Mouse (Mus musculus): ENCODE measurements at regions not wholly inside any gene's neighbourhood (a gene's known extent, or its start where the extent isn't known, plus 50 kb on each side); places are given as distances from the start of the nearest gene placed in this dataset.
A peak's percentile ranks its signal among the peaks of the same experiment; 100 is the strongest.
"Not testable (repeated sequence)": the region's sequence is repeated elsewhere in the genome, so short reads cannot be mapped to it uniquely, and the experiment has no call there.

DNA sequence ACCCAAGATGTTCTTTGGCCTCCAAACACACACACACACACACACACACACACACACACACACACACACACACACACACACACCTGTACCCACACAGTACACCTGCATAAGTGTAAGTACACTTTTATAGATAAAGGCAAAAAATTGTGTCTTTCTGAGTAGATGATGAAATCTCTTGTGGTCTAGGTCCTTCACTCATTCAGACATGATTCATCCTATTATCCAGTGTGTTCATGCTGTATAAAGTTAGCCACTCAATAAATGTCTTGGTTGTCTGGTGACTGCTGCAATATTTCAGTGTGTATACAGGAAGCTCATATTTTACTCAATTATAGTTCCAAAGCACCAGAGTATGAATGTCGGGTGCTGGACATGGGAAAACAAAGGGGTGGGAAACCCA, 131.5 kb upstream of the Gm21897 start:
- DNase-seq: no peak

DNA sequence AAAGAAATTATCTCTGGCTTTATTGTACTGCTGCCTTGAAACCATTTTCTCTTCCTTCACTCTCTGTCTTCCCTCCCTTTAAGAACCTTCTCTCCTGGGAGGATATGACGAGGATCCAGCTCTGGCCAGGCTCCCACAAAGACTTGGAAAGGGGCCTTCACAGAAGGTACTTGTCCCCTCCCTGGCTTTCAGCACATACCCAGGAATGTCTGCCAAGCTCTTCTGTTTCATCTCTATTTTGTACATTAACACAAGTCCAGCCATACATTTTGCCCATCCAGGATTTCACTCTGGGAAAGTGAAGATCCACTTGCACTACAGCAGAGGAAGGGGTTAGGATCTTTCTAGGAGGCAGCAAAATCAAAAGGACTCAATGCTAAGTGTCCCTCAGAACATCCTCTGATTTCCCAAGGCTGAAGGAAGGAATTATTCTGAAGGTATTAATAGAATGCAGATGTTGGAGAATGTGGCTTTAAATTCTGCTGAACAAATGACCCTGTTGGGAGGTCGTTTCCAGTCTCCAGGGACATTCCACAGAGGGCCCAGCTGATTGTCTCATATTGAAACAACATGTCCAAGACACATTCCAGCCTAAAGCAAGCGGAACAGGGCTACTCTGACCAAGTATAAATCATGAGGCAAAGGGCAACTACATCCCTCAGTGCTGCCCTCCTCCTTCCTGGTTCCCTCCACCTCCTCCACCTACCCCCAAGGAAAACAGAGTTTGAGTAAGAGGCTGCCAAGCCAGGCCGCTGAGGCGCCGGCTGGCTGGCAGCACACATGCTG, 122.1 kb upstream of the Gm21897 start:
- peak; percentile 82 for DNase-seq

DNA sequence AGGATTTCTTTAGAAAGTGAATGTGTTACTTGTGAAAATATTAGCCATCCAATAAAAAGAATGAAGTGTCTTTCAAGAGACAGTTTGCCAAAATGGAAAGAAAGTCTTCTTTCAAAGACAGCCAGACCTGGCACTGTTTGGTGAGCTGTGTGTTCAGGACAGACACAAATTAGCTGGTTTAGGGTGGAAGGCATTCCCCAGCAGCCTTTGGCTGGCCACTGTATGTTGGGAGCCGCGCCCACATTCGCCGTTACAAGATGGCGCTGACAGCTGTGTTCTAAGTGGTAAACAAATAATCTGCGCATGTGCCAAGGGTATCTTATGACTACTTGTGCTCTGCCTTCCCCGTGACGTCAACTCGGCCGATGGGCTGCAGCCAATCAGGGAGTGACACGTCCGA, 121.3 kb upstream of the Gm21897 start:
- not testable (repeated sequence) for DNase-seq

DNA sequence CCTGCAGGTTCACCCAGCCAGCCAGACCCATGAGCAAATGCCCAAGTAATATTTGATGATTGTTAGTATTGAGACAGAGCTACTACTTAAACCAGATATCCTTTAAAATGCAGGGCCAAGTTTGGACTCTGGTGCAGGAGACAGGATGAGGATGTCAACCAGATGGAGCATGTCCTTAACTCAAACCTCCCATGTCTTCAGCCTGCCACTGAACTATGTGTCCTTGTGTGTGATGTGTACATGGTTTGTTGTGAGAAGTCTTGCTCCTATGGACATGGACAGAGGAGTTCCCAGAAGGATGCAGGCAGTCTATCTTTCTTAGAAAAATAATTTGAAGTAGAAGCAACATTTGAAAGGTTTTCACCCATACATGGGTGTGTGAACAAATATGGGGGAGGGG, 120.4 kb upstream of the Gm21897 start:
- DNase-seq: peak; percentile 8

DNA sequence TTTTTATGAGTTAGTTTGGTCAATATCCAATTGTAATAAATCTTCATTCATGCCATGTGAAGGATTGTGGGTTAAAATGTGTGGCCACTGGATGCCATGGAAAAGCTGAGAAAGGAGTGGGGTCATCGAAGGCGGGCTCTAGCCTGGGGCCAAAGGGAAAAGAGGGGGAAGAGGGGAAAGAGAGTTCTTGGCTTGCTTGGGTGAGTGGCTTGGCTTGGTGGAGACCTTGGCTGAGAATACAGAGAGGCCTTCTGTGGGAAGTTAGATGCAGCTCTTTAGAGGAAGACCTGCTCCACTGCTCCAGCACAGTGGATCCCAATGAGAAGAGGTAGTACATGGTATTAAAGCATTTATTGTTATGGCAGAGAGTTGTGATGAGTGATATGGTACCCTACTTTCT, 101.3 kb upstream of the Gm21897 start:
- no peak for DNase-seq

DNA sequence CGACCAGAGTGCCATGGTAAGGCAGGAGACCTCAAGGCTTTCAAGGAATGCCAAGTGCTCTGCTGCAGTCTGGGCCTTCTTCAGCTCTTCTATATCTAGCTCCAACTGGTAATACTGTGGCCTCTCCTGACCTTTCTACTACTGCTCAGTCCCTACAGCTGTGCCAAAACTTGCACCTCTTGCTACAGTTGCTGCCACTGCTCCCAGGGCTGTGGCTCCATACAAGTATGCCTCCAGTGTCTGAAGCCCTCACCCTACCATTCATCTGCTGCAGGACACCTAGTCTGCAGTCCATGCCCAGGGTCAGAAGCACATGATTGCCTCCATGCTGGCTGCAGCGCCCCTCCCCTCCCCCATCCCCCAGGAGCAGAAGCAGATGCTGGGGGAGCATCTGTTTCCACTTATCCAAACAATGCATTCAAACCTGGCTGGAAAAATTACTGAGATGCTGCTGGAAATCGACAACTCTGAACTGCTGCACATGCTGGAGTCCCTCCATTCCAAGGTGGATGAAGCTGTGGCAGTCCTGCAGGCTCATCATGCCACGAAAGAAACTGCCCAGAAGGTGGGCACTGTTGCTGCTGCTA, 96.2 kb upstream of the Gm21897 start:
- DNase-seq: no peak

DNA sequence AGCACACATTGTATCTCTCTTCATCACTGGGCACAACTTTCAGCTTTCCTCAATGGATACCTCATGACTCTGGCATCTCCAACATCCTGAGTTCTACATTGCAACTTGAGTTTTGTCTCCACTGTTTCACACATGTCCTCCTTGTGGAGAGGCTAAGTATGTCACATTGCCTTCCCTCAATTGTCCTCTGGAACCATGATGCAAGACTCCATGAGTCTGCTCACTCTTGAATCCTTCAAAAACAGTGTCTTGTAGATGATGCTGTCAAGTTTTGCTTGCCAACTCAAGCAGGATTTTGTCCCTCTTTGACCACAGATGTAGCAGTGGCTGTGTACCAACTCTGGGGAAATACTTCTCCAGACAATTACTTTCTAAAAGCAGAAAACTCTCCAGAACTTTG, 79.4 kb upstream of the Gm21897 start:
- no peak for DNase-seq

DNA sequence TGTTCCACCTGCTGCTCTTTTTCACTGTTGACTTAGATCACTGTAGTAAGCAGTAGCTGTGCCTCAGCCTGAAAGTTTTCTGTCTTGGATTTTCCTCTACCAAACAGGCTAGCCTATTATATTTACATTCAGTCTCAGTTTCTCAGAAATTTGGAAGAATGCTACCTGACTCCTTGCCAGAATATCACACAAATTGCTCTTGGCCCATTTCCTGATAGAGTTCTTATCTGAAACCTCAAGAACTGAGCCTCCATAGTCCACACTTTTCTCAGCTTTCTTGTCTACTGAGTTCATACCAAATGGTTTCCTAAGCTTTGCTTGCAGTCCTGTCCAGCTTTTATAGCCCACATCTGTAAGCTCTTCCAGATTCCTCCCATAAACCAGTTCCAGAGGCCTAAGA, 78.8 kb upstream of the Gm21897 start:
- no peak for DNase-seq

DNA sequence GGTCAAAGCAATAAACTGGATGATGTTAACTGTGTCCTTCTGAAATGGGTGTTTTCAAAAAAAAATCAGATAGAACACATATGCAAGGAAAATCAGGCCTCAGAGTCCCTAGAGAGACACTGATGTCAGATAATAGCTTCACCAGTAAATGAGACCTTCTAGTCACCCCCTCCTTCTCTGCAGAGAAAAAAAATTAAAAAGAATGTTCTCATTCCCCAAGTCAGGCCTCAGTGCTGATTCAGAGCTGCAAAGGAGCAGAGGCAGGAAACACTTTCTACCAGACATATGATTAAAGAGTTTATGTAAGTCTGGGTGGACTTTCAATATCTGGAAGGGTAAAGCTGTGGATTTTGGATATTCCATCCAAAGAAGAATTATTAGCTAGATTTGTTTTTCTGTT, 67.1 kb upstream of the Gm21897 start:
- DNase-seq: no peak

DNA sequence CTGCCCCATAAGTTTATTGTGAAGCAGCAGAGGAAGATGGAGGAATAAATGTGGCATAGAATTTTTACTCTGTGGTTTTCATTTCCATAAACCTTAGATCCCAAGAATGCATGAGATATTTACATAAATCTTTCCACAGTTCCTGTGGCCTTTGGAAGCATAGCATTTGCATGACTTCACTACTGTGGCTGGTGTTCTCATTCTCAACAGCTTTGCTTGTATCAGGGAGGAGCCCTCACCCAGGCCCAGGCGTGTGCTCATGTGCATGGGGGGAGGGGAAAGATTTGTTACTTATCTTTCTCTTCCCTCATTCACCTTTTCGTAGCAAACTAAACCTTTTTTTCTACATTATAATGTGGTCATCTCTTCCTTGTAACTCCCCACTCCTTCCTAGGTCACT, 65.6 kb upstream of the Gm21897 start:
- DNase-seq: no peak

DNA sequence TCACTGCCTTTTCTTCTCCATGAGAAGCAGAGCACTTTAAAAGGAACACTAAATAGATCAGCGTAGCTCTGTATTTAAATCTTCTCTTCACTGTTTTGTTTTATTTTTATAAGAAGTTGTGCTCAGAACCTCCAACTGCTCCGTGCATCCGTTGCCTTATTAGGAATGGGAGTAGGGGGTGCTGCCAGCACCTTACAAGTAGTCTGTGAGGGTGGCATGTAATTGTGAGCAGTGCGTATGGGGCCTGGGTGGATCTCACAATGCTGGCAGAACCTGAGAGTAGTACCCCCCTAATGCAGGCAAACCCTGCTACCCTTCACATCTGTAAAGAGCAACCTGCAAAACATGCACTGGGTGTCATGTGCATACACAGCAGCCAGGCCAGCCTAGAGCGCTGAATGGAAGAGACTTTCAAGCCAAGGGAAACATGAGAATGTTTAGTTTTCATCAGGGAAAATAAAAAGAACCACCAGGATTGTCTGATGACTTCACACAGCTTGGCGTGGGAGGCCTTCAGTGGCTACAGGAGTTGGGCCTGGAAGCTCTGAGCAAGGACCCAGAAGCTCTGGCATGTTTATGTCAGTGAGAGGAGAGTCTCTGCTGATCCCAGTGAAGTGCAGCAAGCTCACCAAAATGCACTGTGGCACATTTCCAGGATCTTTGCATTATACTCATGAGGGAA, 64.5 kb upstream of the Gm21897 start:
- DNase-seq: peak; percentile 7

DNA sequence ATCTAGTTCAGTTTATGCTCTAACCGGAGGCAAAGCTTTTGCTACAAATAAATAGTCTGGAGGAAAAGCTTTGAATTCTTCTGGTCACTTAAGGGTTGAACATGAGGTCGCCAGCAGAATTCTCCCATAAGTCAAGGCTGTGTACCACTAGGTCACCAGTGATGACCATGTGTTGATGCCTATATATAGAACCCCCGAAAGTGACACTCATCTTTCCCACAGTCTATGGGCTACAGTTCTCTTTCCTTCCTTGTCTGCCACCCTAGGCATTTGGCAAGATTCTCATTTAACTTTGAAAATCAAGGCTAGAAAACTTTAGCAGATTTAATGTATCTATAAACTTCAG, 63.9 kb upstream of the Gm21897 start:
- DNase-seq: no peak

DNA sequence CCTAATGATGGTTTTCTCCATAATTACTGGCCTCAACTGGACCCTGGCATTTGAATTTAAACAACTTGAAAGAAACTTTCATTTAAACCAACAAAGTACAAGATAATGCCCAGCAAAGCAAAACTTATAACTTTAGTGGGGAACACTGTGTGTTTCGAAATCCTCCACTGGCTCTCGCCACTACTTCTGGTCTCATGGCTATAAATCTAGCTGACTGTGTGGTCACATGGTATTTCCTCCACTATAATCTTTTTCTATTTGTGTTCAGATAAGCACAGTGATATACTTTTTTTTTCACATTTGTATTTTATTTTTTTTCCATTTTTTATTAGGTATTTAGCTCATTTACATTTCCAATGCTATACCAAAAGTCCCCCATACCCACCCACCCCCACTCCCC, 62.6 kb upstream of the Gm21897 start:
- DNase-seq: no peak

DNA sequence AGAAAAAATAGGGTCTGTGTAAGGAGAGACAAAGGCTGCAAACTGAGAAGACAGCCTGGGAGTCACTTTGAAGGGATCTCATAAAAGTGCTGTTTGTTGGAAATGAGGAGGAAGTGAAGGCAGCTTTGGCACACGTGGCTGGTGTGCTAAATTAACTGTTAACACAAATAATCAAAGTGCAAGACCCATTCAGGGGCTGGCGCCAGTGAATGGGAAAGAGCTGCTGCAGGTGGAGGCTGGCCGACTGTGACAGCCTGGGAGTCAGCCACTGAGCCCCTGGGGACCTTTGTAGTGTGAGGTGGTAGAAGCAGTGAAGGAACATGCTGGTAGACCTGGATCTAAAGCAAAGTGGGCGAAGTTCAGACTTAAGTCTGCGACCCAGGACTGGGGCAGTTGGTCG, 57.8 kb upstream of the Gm21897 start:
- no peak for DNase-seq

DNA sequence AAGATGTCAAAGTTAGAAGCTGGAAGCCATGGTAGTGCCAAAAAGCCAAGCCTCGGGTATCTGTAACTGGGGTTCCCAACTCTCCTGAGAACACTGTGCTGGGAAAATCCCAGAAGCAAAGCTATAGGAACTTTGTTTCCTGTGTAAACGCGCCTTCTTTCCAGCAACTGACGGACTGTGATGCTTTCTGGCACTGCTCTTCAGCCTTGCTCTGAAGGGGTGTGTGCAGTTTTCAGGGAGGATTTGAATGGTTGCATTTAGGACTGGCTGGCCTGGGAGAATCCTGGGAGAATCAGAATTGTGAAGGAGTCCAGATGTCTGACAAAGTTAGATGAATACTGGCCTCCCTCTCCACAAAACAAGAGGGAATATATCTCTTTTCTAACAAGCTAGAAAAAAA, 57.2 kb upstream of the Gm21897 start:
- DNase-seq: no peak

Data from kidney, adult 9 months (tissue).